Mouse (Mus musculus): ENCODE results near the gene Srp14.

DNA sequence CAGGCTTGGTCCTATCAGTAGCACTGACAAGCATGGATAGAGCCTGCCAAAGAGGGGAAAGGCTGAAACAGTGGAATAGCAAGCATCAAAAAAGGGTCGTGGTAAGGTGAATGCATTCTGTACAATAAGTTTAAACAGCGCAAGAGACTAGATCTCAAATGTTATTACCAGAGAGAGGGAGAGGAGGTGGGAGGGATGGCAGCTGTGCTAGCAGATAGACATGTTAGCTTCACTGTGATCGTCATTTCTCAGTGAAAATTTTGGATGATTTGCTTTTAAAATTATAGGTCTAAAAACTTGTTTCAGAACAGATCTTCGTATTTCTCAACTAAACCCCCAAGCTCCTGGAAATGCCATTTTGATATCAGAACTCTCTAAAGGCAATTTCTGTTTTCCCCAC lies 36.8 kb downstream of the Srp14 start:
- no peak for TF ChIP-seq POLR2A (IDR thresholded peaks at IDR 0.05; ENCODE audit: insufficient read depth, low read depth, low read length)
- no peak for TF ChIP-seq EP300 (IDR thresholded peaks at IDR 0.05; ENCODE audit: insufficient read depth, low read depth, low read length)
- no peak for TF ChIP-seq CTCF (IDR thresholded peaks at IDR 0.05)
